Mouse (Mus musculus) MEL (cell line): ENCODE results near the gene Dand5. TPM values are rescaled to one million over a fixed set of nuclear protein-coding genes. Genes with fewer than 3 reads are reported as not detected.

Experiments used
- DNase-seq: peaks from one replicate; pipeline ENCODE4 v3.0.0; 2011; ENCODE audit warnings: low read depth, low spot score
- H3K27ac ChIP-seq: 2 replicates; pipeline ENCODE4 v1.5.1; 2012; ENCODE audit warnings: low read depth, mild to moderate bottlenecking, control low read depth, low read length, moderate library complexity; ENCODE audit not compliant: control insufficient read depth
- H3K27me3 ChIP-seq, 2 experiments: fragments of 150-350 bp in 1 of 2; sonication (generic) in 1 of 2; 2 replicates each; pipeline ENCODE4 v1.6.1; 2012; ENCODE audit warnings: low read length in 2 of 2, mild to moderate bottlenecking in 2 of 2, improper control_type of control experiment in 1 of 2, moderate library complexity in 1 of 2; ENCODE audit not compliant: insufficient read depth in 2 of 2, control insufficient read depth in 1 of 2
- H3K36me3 ChIP-seq, 2 experiments: 2 replicates each; pipeline ENCODE4 v1.6.1; 2012 to 2014; ENCODE audit warnings: low read length in 2 of 2, improper control_type of control experiment in 1 of 2, inconsistent platforms in 1 of 2, mild to moderate bottlenecking in 1 of 2; ENCODE audit not compliant: insufficient read depth in 2 of 2, control insufficient read depth in 1 of 2
- H3K4me1 ChIP-seq, 2 experiments: fragments of 150-350 bp in 1 of 2; sonication (generic) in 1 of 2; 2 replicates each; pipeline ENCODE4 v1.6.1; 2012; ENCODE audit warnings: low read length in 2 of 2, improper control_type of control experiment in 1 of 2, mild to moderate bottlenecking in 1 of 2; ENCODE audit not compliant: insufficient read depth in 2 of 2, control insufficient read depth in 1 of 2
- H3K4me3 ChIP-seq, 2 experiments: fragments of 150-350 bp in 1 of 2; sonication (generic) in 1 of 2; 2 replicates each; pipeline ENCODE4 v1.5.1; 2012; ENCODE audit warnings: low read depth in 2 of 2, low read length in 2 of 2, mild to moderate bottlenecking in 2 of 2, moderate library complexity in 2 of 2, control low read depth in 1 of 2, improper control_type of control experiment in 1 of 2; ENCODE audit not compliant: control insufficient read depth in 1 of 2, insufficient read depth in 1 of 2
- H3K79me2 ChIP-seq: 2 replicates; pipeline ENCODE4 v1.6.1; 2012; ENCODE audit warnings: mild to moderate bottlenecking, low read length, moderate library complexity; ENCODE audit not compliant: control insufficient read depth, poor library complexity, insufficient read depth
- H3K9ac ChIP-seq: 2 replicates; pipeline ENCODE4 v1.6.1; 2012; ENCODE audit warnings: low read depth, mild to moderate bottlenecking, control low read depth, low read length, moderate library complexity; ENCODE audit not compliant: control insufficient read depth, poor library complexity, severe bottlenecking
- H3K9me3 ChIP-seq: fragments of 150-350 bp; sonication (generic); replicated peaks from 2 replicates; pipeline ENCODE4 v1.6.1; 2012; ENCODE audit warnings: mild to moderate bottlenecking, low read length, improper control_type of control experiment, moderate library complexity; ENCODE audit not compliant: insufficient read depth
- CHD2 ChIP-seq: IDR thresholded peaks from 2 replicates; pipeline ENCODE4 v1.6.1; 2011; ENCODE audit warnings: low read length, improper control_type of control experiment
- JUND ChIP-seq: IDR thresholded peaks from 2 replicates; pipeline ENCODE4 v1.6.1; 2011; ENCODE audit warnings: low read depth, mild to moderate bottlenecking, improper control_type of control experiment, low read length
- NELFE ChIP-seq: IDR thresholded peaks from 2 replicates; pipeline ENCODE4 v1.6.1; 2011; ENCODE audit warnings: low read depth, low read length, improper control_type of control experiment
- NRF1 ChIP-seq: IDR thresholded peaks from 2 replicates; pipeline ENCODE4 v1.6.1; 2014; ENCODE audit warnings: low read depth, mild to moderate bottlenecking, inconsistent platforms, low read length, improper control_type of control experiment, moderate library complexity; ENCODE audit not compliant: poor library complexity, insufficient read depth, severe bottlenecking
- RAD21 ChIP-seq: IDR thresholded peaks from 2 replicates; pipeline ENCODE4 v1.6.1; 2011; ENCODE audit warnings: mild to moderate bottlenecking, low read depth, low read length, improper control_type of control experiment
- SIN3A ChIP-seq: IDR thresholded peaks from 2 replicates; pipeline ENCODE4 v1.6.1; 2012; ENCODE audit warnings: low read length, improper control_type of control experiment, inconsistent platforms
- TBP ChIP-seq: IDR thresholded peaks from 2 replicates; pipeline ENCODE4 v1.8.0; 2011; ENCODE audit warnings: low read depth, low read length, improper control_type of control experiment
- TCF12 ChIP-seq: IDR thresholded peaks from 2 replicates; pipeline ENCODE4 v1.6.1; 2014; ENCODE audit warnings: low read depth, mild to moderate bottlenecking, inconsistent platforms, low read length, improper control_type of control experiment, moderate library complexity
- USF2 ChIP-seq, 2 experiments: IDR thresholded peaks; 2 replicates each; pipeline ENCODE4 v1.6.1; 2011 to 2012; ENCODE audit warnings: improper control_type of control experiment in 2 of 2, low read length in 2 of 2, borderline replicate concordance in 1 of 2, inconsistent platforms in 1 of 2, low read depth in 1 of 2, mild to moderate bottlenecking in 1 of 2; ENCODE audit not compliant: insufficient read depth in 1 of 2
- polyA plus RNA-seq, 2 experiments: library from polyadenylated mRNA; stranded (reverse) in 1 of 2; unstranded in 1 of 2; fragments of >175 nt in 1 of 2; fragments of >200 nt in 1 of 2; gene quantifications; 2 replicates each; pipeline versions ENCODE4 v1.2.1 to v1.2.4; 2012; ENCODE audit warnings: low replicate concordance in 2 of 2, low read depth in 1 of 2; ENCODE audit not compliant: insufficient read length in 2 of 2, insufficient read depth in 1 of 2, missing spikeins in 1 of 2
- total RNA-seq: library from RNA; depleted of rRNA; stranded (reverse); fragments of 300-350 nt; gene quantifications from 2 replicates; pipeline ENCODE4 v1.2.3, GENCODE M21; 2012

Gene Dand5
- total and polyA plus RNA-seq, 3 experiments = 1.7 to 2.2 TPM; not detected in 1

DNA sequence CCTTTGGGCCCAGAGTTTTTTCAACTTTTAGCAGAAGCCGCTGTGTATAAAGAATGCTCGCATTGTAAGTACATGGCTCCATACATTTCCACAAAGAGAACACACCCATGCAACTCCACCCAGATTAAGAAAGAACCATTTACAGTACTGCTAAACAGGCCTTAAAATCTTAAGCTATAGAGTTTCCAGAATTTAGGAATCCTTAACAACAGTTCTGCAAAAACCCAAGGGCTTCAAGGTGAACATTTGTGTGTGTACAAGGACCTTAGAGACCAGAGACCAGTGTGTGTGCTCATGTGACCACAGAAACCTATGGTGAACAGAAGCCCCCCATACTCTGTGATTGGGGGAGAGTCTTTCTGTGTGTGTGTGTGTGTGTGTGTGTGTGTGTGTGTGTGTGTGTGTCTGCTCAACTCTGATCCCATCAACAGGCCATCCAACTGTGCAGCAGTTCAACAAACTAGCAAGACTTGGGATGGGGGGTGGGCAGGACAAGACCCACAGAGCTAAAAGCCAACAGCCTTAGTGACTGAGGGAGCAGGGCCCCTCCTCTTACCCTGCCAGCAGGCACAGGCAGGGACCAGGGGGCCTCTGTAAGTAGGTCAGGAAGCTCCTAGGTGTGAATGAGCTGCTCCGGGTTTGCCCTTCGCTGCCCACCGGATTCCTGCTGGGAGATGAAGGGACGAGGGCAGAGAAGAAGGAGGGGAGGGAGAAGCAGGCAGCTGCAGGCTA, 41.5 kb downstream of the Dand5 start:
- Histone ChIP-seq H3K4me3 (no peak overlapping the region), H3K27me3 (no peaks in the 10 kb centered on the region)

DNA sequence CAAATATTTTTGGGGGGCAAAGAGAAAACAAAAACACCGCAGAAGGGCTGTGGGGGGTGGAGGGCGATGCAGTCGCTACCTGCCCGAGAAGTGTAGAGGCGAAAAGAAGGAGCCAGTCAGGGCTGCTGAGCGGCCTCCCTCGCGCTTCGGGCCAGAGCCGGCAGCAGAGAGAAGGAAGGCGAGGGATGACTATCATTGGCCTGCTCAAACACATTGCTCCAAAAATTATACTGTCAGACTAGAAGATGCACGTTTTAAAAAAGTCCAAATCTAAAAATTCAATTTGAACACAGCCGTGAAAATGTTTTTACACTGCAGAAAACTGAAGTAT, 42.4 kb downstream of the Dand5 start:
- H3K27ac ChIP-seq = no peak overlapping the region
- no peaks in the 10 kb centered on the region for H3K4me1 ChIP-seq
- no peaks in the 10 kb centered on the region; a peak in 1 of 4 replicates for H3K36me3 ChIP-seq
- no peaks in the 10 kb centered on the region for H3K27me3 ChIP-seq
- no peaks in the 10 kb centered on the region for H3K79me2 ChIP-seq
- TF ChIP-seq NELFE = no peak
- TF ChIP-seq, all 39 proteins: peak for 0
- DNase-seq = no peak
- Histone ChIP-seq H3K9ac (no peak overlapping the region), H3K4me3 (no peak overlapping the region), H3K9me3 (no peaks in the 10 kb centered on the region)

More for the DNA sequence above, 41.5 kb downstream of the Dand5 start:
- Histone ChIP-seq H3K36me3 (no peaks in the 10 kb centered on the region; a peak in 1 of 4 replicates), H3K4me1 (no peaks in the 10 kb centered on the region), H3K9ac (no peak overlapping the region), H3K9me3 (no peaks in the 10 kb centered on the region), H3K79me2 (no peaks in the 10 kb centered on the region), H3K27ac (no peak overlapping the region)
- TF ChIP-seq RAD21 (no peak), TCF12 (no peak), NRF1 (no peak), JUND (no peak), USF2 (IDR thresholded peaks at IDR 0.05; ENCODE audit: borderline replicate concordance in 1 of 2, insufficient read depth in 1 of 2, low read depth in 1 of 2, low read length in 2 of 2) (no peak)
- no peak for DNase-seq

- Histone ChIP-seq H3K9ac (no peak overlapping the region), H3K27me3 (no peaks in the 10 kb centered on the region), H3K4me1 (no peaks in the 10 kb centered on the region)
- no peak for TF ChIP-seq SIN3A
- no peak for TF ChIP-seq CHD2
- no peak for TF ChIP-seq TBP
- TF ChIP-seq, all 39 proteins: peak for 0
- Histone ChIP-seq H3K9me3 (no peaks in the 10 kb centered on the region), H3K79me2 (no peaks in the 10 kb centered on the region), H3K4me3 (no peak overlapping the region), H3K36me3 (no peaks in the 10 kb centered on the region; a peak in 1 of 4 replicates), H3K27ac (no peak overlapping the region)
- DNase-seq = no peak
Observed at GRCm38 (mm10) chr8:84779519-84780224, 43.0 kb downstream of the Dand5 start.
